Comparison of ENCODE assay signal across 9 mouse cellular contexts in the genomic region with DNA sequence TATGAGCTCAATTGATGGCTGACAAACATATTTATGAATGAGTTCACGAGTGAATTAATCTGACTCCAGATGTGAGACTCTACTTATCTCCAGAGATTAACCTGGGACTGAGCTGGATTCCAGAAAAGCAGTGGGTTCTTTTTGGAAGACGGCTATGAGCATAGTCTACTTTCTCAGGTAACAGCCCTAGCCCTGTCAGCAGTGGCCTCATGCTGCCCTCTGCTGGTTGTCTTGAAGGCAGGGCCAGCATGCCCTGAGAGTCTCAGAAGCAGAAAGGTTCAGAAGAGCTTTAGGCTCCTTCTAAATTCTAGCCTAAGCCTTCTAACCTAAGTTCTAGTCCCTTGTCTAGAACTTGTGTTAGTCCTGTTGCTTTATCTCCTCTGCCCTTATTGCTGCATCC. TPM values are rescaled to one million over a fixed set of nuclear protein-coding genes. Genes with fewer than 3 reads are reported as not detected.
DNase-seq lines count a peak whose midpoint lies in the region; ATAC-seq and TF ChIP-seq lines count a peak whose summit lies in the region.
"Had no signal": no experiment of that assay in that cellular context is flagged by ENCODE, and none has a peak within 500 bp of the region (broad histone marks: within the 10 kb centered on the region; RNA-seq: fewer than 3 reads in every experiment).

No protein-coding gene starts in this region.

- H3K36me3 ChIP-seq in midbrain, embryonic 13.5 days: no peaks in the 10 kb centered on the region
- no peaks in the 10 kb centered on the region for H3K36me3 ChIP-seq in midbrain, embryonic 15.5 days (replicated peaks)
- no peaks in the 10 kb centered on the region for H3K36me3 ChIP-seq in embryonic facial prominence, embryonic 10.5 days (replicated peaks)
- H3K36me3 ChIP-seq: heart, embryonic 13.5 days; neural tube, embryonic 12.5 days had no signal

- no peaks in the 10 kb centered on the region for H3K27me3 ChIP-seq in midbrain, embryonic 13.5 days
- no peaks in the 10 kb centered on the region for H3K27me3 ChIP-seq in midbrain, embryonic 15.5 days (replicated peaks)
- H3K27me3 ChIP-seq in embryonic facial prominence, embryonic 10.5 days (replicated peaks; ENCODE audit: low read depth, poor library complexity, severe bottlenecking): no peaks in the 10 kb centered on the region
- H3K27me3 ChIP-seq: heart, embryonic 13.5 days; neural tube, embryonic 12.5 days had no signal

- H3K9ac ChIP-seq in midbrain, embryonic 13.5 days (replicated peaks): no peak overlapping the region
- no peak overlapping the region for H3K9ac ChIP-seq in midbrain, embryonic 15.5 days
- H3K9ac ChIP-seq: heart, embryonic 13.5 days; neural tube, embryonic 12.5 days had no signal

- H3K4me2 ChIP-seq in midbrain, embryonic 13.5 days (replicated peaks): no peak overlapping the region
- no peak overlapping the region for H3K4me2 ChIP-seq in midbrain, embryonic 15.5 days
- H3K4me2 ChIP-seq: heart, embryonic 13.5 days; neural tube, embryonic 12.5 days had no signal

- H3K9me3 ChIP-seq in midbrain, embryonic 13.5 days: no peaks in the 10 kb centered on the region
- H3K9me3 ChIP-seq in midbrain, embryonic 15.5 days: no peaks in the 10 kb centered on the region
- no peaks in the 10 kb centered on the region for H3K9me3 ChIP-seq in embryonic facial prominence, embryonic 10.5 days
- H3K9me3 ChIP-seq: heart, embryonic 13.5 days; neural tube, embryonic 12.5 days had no signal

- H3K4me3 ChIP-seq in midbrain, embryonic 13.5 days (replicated peaks): no peak overlapping the region
- no peak overlapping the region for H3K4me3 ChIP-seq in midbrain, embryonic 15.5 days
- no peak overlapping the region for H3K4me3 ChIP-seq in embryonic facial prominence, embryonic 10.5 days
- no peak overlapping the region for H3K4me3 ChIP-seq in layer of hippocampus, adult 2 months
- H3K4me3 ChIP-seq: heart, embryonic 13.5 days; neural tube, embryonic 12.5 days had no signal

- DNase-seq in adrenal gland, postnatal 10 days: peak; percentile 74
- peak; percentile 56 for DNase-seq in embryonic facial prominence, embryonic 10.5 days (ENCODE audit: low spot score)
- DNase-seq in layer of hippocampus, adult 2 months (ENCODE audit: low spot score in 2 of 2): peak; percentile 4 to 38
- peak; percentile 75 for DNase-seq in lung, postnatal 36 days
- DNase-seq in urinary bladder, postnatal 25 days (ENCODE audit: low spot score): peak; percentile 39

- 19% methylated on average over 2 of the region's 2 CpGs for WGBS in midbrain, embryonic 13.5 days
- WGBS in midbrain, embryonic 15.5 days: 29% methylated on average over 2 of the region's 2 CpGs
- WGBS in embryonic facial prominence, embryonic 10.5 days: 19% methylated on average over 2 of the region's 2 CpGs

- no peak overlapping the region for H3K27ac ChIP-seq in midbrain, embryonic 13.5 days
- H3K27ac ChIP-seq in midbrain, embryonic 15.5 days: no peak overlapping the region
- no peak overlapping the region for H3K27ac ChIP-seq in embryonic facial prominence, embryonic 10.5 days (replicated peaks)
- no peak overlapping the region for H3K27ac ChIP-seq in layer of hippocampus, adult 2 months
- H3K27ac ChIP-seq: heart, embryonic 13.5 days; neural tube, embryonic 12.5 days had no signal

- peak; percentile 50; the same call in 1 of the 2 replicates for ATAC-seq in midbrain, embryonic 13.5 days
- no peak for ATAC-seq in midbrain, embryonic 15.5 days (replicated peaks)

- peak; percentile 86 for TF ChIP-seq CTCF in layer of hippocampus, adult 2 months (conservative IDR thresholded peaks at IDR 0.05)

- H3K4me1 ChIP-seq in midbrain, embryonic 13.5 days (replicated peaks): no peaks in the 10 kb centered on the region
- H3K4me1 ChIP-seq in midbrain, embryonic 15.5 days: no peaks in the 10 kb centered on the region
- peaks cover 8% of the 10 kb centered on the region for H3K4me1 ChIP-seq in embryonic facial prominence, embryonic 10.5 days
- H3K4me1 ChIP-seq: neural tube, embryonic 12.5 days had no signal

RNA-seq across cellular contexts. Expression of gene Mbl1, which starts 11.4 kb away (rescaled TPM):
- not detected in 2 replicates for polyA plus RNA-seq in midbrain, embryonic 13.5 days (2015; fragmentation: Nextera tagmentation; extraction: Ambion mirVana)
- polyA plus RNA-seq in midbrain, embryonic 15.5 days (2015; fragmentation: Nextera tagmentation; extraction: Ambion mirVana): not detected in 2 replicates
- total RNA-seq in adrenal gland, postnatal 10 days (2021): 10 to 100 TPM; 13.2 to 31.6 TPM
- polyA plus RNA-seq in embryonic facial prominence, embryonic 10.5 days (2016; fragmentation: Nextera tagmentation; extraction: Ambion mirVana): not detected in 2 replicates
- not detected for total RNA-seq in layer of hippocampus, adult 2 months (2021)
- polyA plus RNA-seq: heart, embryonic 13.5 days; neural tube, embryonic 12.5 days had no signal

RNA-seq across cellular contexts. Expression of gene Sftpd, which starts 22.3 kb away (rescaled TPM):
- polyA plus RNA-seq in midbrain, embryonic 13.5 days (2015; fragmentation: Nextera tagmentation; extraction: Ambion mirVana): not detected in 2 replicates
- polyA plus RNA-seq in midbrain, embryonic 15.5 days (2015; fragmentation: Nextera tagmentation; extraction: Ambion mirVana): not detected in 2 replicates
- not detected for total RNA-seq in adrenal gland, postnatal 10 days (2021)
- polyA plus RNA-seq in embryonic facial prominence, embryonic 10.5 days (2016; fragmentation: Nextera tagmentation; extraction: Ambion mirVana): not detected in 2 replicates
- total RNA-seq in layer of hippocampus, adult 2 months (2021): not detected
- polyA plus RNA-seq: heart, embryonic 13.5 days; neural tube, embryonic 12.5 days had no signal

RNA-seq across cellular contexts. Expression of gene Sftpa1, which starts 31.1 kb away (rescaled TPM):
- polyA plus RNA-seq in midbrain, embryonic 13.5 days (2015; fragmentation: Nextera tagmentation; extraction: Ambion mirVana): not detected in 2 replicates
- not detected in 2 replicates for polyA plus RNA-seq in midbrain, embryonic 15.5 days (2015; fragmentation: Nextera tagmentation; extraction: Ambion mirVana)
- total RNA-seq in adrenal gland, postnatal 10 days (2021): under 1 TPM; 0.42 to 0.55 TPM
- not detected in 2 replicates for polyA plus RNA-seq in embryonic facial prominence, embryonic 10.5 days (2016; fragmentation: Nextera tagmentation; extraction: Ambion mirVana)
- not detected for total RNA-seq in layer of hippocampus, adult 2 months (2021)
- polyA plus RNA-seq: neural tube, embryonic 12.5 days had no signal

RNA-seq across cellular contexts. Expression of gene Mat1a, which starts 57.8 kb away (rescaled TPM):
- not detected in 2 replicates for polyA plus RNA-seq in midbrain, embryonic 13.5 days (2015; fragmentation: Nextera tagmentation; extraction: Ambion mirVana)
- 0.05 and 0.06 TPM in 2 replicates for polyA plus RNA-seq in midbrain, embryonic 15.5 days (2015; fragmentation: Nextera tagmentation; extraction: Ambion mirVana)
- total RNA-seq in adrenal gland, postnatal 10 days (2021): 100 to 1,000 TPM; 113 to 329 TPM
- polyA plus RNA-seq in embryonic facial prominence, embryonic 10.5 days (2016; fragmentation: Nextera tagmentation; extraction: Ambion mirVana): not detected in 2 replicates
- not detected for total RNA-seq in layer of hippocampus, adult 2 months (2021)
- polyA plus RNA-seq: neural tube, embryonic 12.5 days had no signal

Comparison
In these comparisons a context has a peak if more than half of its experiments do, and no peak if none do; other contexts are left out.
1. DNase-seq: peak in every context shown above with its lines; median percentile 75 in lung, postnatal 36 days; 74 in adrenal gland, postnatal 10 days; 56 in embryonic facial prominence, embryonic 10.5 days; 39 in urinary bladder, postnatal 25 days; 21 in layer of hippocampus, adult 2 months.